Mouse (Mus musculus) macrophage (primary cell): Measurements from ENCODE around the gene Atxn1. TPM values are rescaled to one million over a fixed set of nuclear protein-coding genes. Genes with fewer than 3 reads are reported as not detected.

ENCODE experiments used
- H3K27ac ChIP-seq: fragments of 350-480 bp; formaldehyde crosslinking; 2 replicates; pipeline ENCODE4 v1.9.0; 2021
- H3K36me3 ChIP-seq: fragments of 350-480 bp; formaldehyde crosslinking; 2 replicates; pipeline ENCODE4 v1.9.0; 2021; ENCODE audit errors: inconsistent target
- H3K4me3 ChIP-seq: fragments of 350-480 bp; formaldehyde crosslinking; 2 replicates; pipeline ENCODE4 v1.9.0; 2021; ENCODE audit errors: inconsistent target
- H3K79me2 ChIP-seq: fragments of 350-480 bp; formaldehyde crosslinking; 2 replicates; pipeline ENCODE4 v1.9.0; 2021; ENCODE audit errors: inconsistent target
- WGBS: methylation state at CpG from one replicate; pipeline ENCODE4 v1.1.7; 2026; ENCODE audit warnings: inconsistent platforms; ENCODE audit not compliant: missing documents; 5-methylcytosine and 5-hydroxymethylcytosine counted together
- polyA plus RNA-seq: library from polyadenylated mRNA; stranded (reverse); fragments of 250-400 nt; gene quantifications from 3 replicates; pipeline ENCODE4 v1.2.4, GENCODE M21; 2018; ENCODE audit warnings: inconsistent platforms

The Atxn1 gene
- polyA plus RNA-seq, 1 experiment from 2014 or later: 10.8 TPM

DNA sequence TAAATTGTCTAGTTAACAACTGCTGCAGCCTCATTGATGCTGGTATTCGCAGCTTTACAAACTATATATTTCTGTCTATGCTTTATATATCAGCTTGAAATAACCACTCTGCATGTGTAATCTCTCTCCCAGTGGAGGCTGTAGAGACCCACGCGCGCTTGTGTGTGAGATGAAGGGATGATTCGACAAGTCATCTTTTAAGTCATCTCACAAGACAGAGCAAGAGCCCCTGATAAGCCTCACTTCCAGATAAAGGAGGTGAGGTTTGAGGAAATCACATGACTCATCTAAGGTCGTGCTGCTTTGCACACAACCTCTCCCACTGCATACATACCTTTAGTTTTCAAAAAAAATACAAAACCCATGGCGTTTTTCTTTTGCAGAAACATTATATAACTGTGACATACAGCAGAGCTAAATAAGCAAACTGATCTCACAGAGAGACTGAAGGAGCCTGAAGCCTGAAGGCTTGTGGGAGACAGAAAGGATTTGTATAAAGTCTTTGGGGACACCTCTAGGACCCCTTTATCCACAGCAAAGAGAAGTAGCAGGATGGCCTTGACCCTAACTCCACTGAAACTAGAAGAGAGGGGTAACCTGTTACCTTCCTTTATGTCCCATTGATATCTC lies 219.9 kb downstream of the Atxn1 start:
- Histone ChIP-seq H3K4me3 (no peak overlapping the region), H3K36me3 (no peaks in the 10 kb centered on the region), H3K79me2 (no peaks in the 10 kb centered on the region), H3K27ac (no peak overlapping the region)
- WGBS: 87% methylated on average over 7 of the region's 7 CpGs

GRCm38 (mm10) chr13:45743848-45744247 lies 221.0 kb downstream of the Atxn1 start:
- no peaks in the 10 kb centered on the region for H3K36me3 ChIP-seq
- H3K27ac ChIP-seq: no peak overlapping the region
- no peak overlapping the region for H3K4me3 ChIP-seq
- 94% methylated on average over 7 of the region's 7 CpGs for WGBS
- no peaks in the 10 kb centered on the region for H3K79me2 ChIP-seq

DNA sequence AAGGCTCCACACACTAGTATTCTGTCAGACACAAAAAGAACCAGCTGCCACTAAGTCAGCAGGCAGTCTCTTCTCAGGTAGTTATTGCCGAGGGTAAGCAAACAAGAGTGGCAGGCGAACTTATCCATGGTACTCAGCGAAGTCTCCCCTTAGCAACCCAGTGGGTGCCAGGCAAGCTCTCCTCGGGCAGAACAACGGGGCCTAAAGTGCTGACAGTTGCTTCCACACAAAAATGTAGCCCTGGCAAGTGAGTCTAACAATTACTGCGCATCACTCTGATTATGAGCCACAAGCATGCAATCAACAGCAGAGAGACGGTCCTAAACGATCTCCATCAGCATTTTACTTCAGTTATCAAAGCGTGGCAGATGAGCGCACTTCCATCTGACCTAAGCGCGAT lies 224.4 kb downstream of the Atxn1 start:
- Histone ChIP-seq H3K27ac (no peak overlapping the region), H3K4me3 (no peak overlapping the region), H3K36me3 (no peaks in the 10 kb centered on the region), H3K79me2 (no peaks in the 10 kb centered on the region)
- WGBS: 96% methylated on average over 12 of the region's 12 CpGs

GRCm38 (mm10) chr13:45736241-45736640 lies 228.6 kb downstream of the Atxn1 start:
- Histone ChIP-seq H3K79me2 (no peaks in the 10 kb centered on the region), H3K36me3 (peaks cover 14% of the 10 kb centered on the region; the same call in 1 of the 2 replicates), H3K27ac (no peak overlapping the region), H3K4me3 (no peak overlapping the region)
- 97% methylated on average over 4 of the region's 4 CpGs for WGBS

DNA sequence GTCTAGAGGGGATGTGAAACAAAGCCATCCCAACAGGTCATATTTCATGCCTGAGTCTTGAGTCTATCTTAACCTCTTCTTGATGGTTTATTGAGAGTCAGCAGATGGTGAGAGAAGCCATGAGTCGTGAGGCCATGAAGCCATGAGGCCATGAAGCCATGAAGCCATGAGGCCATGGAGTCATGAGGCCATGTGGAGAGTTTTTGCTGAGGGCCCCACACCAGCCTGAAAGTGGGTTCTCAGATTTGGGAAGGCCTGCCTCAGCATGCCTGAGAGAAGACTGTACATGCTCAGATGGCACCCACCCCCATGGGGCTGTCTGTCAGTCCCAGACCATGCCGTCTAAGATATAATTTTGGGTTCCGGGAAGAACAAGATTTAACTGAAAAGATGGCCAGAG lies 229.0 kb downstream of the Atxn1 start:
- WGBS: 95% methylated on average over 3 of the region's 3 CpGs
- H3K36me3 ChIP-seq: peaks cover 14% of the 10 kb centered on the region; the same call in 1 of the 2 replicates

GRCm38 (mm10) chr13:45734531-45734930 lies 230.3 kb downstream of the Atxn1 start:
- Histone ChIP-seq H3K36me3 (peaks cover 14% of the 10 kb centered on the region; the same call in 1 of the 2 replicates), H3K4me3 (no peak overlapping the region), H3K79me2 (no peaks in the 10 kb centered on the region), H3K27ac (no peak overlapping the region)
- WGBS: 94% methylated on average over 3 of the region's 3 CpGs

More for the DNA sequence above, 229.0 kb downstream of the Atxn1 start:
- H3K4me3 ChIP-seq: no peak overlapping the region
- H3K79me2 ChIP-seq: no peaks in the 10 kb centered on the region
- no peak overlapping the region for H3K27ac ChIP-seq

- Histone ChIP-seq H3K27ac (no peak overlapping the region), H3K36me3 (peaks cover 14% of the 10 kb centered on the region; the same call in 1 of the 2 replicates), H3K79me2 (no peaks in the 10 kb centered on the region), H3K4me3 (no peak overlapping the region)
- 90% methylated on average over 3 of the region's 6 CpGs for WGBS
Measured at GRCm38 (mm10) chr13:45732590-45732989, 232.2 kb downstream of the Atxn1 start.

DNA sequence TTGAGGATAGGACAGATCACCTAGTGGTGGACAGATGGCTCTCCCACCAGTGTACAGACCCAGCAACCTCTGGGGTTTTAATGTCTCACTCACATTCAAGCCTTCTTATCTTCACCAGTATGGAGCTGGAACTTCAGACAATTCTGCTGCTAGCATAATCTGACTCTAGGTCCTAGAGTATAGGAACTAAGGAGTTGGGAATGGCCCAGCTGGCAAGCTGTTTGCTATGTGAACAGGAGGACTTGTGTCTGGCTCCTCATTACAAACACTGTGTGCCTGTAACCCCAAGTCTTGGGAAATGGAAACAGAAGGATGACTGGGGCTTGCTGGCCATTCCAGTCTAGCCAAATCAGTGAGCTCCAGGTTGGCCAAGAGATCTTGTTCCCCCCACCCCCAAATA lies 237.9 kb downstream of the Atxn1 start:
- no peak overlapping the region for H3K4me3 ChIP-seq
- H3K36me3 ChIP-seq: no peaks in the 10 kb centered on the region

DNA sequence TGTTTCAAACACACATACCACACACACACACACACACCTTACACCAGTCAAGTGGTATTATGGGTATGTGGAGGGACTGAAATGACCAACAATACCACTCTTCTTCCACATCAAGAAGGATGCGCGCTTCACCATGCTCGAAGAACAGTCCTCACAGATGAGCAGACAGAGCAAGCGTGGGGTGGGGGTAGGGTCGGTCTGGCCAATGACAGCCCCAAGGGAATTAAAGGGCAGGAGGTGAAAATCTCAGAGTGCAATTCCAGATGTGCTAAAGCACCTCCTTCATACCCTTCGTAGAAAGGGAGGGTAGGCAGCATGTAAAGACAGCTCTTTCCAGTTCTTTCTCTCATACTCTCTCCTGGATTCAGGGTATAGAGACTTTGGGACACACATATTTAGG lies 238.6 kb downstream of the Atxn1 start:
- Histone ChIP-seq H3K79me2 (no peaks in the 10 kb centered on the region), H3K4me3 (no peak overlapping the region)
- 91% methylated on average over 6 of the region's 6 CpGs for WGBS

More for the DNA sequence above, 237.9 kb downstream of the Atxn1 start:
- Histone ChIP-seq H3K79me2 (no peaks in the 10 kb centered on the region), H3K27ac (no peak overlapping the region)

DNA sequence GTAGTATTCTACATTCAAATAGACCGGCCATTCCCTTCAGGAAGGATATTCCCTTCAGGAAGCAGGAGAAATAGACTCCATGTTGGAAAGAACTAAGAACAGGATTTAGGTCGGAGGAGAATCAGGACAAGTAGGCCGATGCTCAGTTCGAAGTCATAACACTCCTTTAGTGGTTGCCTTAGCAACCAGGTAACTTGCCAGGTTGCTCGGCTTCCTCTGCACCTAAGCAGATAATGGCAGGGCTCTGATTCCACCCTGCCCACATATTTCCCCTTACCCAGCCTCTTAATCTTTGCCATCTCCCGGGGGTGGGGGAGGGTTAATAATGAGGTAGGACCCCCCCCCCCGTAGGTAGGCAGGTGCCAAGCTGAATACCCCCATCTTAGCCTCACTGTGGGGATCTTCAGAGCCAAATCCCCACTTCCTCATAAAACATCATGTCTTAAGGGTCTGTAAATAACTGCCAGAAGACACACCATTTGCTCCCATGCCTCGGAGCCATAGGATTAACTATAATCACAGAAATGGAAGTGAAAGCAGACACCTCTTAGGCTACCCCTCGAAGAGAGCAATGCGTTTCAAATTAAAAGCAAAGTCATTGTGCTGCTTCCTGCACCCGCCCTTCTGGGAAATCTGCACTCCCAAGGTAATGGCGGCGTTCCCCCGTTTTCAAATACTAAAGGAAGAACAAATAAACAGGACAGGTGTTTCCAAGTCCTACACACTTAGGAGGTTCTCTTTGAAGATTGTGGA lies 240.1 kb downstream of the Atxn1 start:
- Histone ChIP-seq H3K79me2 (no peaks in the 10 kb centered on the region), H3K4me3 (no peak overlapping the region), H3K36me3 (no peaks in the 10 kb centered on the region), H3K27ac (no peak overlapping the region)
- WGBS: 70% methylated on average over 13 of the region's 14 CpGs

More for the DNA sequence above, 238.6 kb downstream of the Atxn1 start:
- no peak overlapping the region for H3K27ac ChIP-seq
- H3K36me3 ChIP-seq: no peaks in the 10 kb centered on the region

DNA sequence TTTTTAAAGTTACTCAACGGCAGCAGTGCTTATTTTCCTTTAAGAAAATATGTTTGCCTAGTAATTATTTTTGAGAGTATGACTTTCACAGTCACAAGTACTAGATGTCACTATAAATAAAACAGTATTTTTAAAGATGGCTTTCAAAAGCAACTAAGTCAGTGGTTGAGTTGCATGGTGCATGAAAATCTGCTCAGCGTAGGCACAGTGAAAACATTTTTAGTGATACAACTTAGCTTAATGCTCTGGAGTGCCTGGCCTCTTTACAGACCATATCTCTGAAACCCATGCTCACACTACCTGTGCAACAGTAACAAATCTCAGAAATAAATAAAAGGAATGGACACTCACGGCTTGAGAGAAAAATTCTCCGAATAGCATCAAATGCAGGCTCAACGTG lies 241.9 kb downstream of the Atxn1 start:
- no peak overlapping the region for H3K4me3 ChIP-seq
- H3K36me3 ChIP-seq: no peaks in the 10 kb centered on the region
- H3K79me2 ChIP-seq: no peaks in the 10 kb centered on the region
- WGBS: 99% methylated on average over 5 of the region's 5 CpGs
- H3K27ac ChIP-seq: no peak overlapping the region

DNA sequence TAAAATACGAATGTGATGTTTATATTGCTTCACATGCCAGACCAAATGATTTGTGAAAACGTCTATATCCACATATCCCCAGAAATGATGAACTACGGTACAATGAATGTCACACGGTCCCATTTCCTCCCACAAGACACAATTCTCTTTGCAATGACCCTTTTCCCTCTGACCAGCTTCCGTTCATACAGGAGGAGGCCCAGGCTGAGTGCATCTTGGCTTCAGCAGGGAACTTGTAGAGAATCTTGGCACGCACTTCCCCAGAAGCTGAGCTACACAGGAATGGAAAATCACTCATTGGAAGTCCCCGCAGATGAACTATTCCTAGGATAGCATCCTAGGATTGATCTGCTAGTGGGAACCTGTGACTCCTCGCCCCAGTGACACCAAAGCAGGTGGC lies 243.2 kb downstream of the Atxn1 start:
- H3K36me3 ChIP-seq: no peaks in the 10 kb centered on the region
- H3K4me3 ChIP-seq: no peak overlapping the region
- H3K79me2 ChIP-seq: no peaks in the 10 kb centered on the region
- H3K27ac ChIP-seq: no peak overlapping the region
- WGBS: 95% methylated on average over 8 of the region's 8 CpGs

- no peak overlapping the region for H3K4me3 ChIP-seq
- no peaks in the 10 kb centered on the region for H3K36me3 ChIP-seq
- 88% methylated on average over 3 of the region's 3 CpGs for whole genome bisulfite sequencing
- no peak overlapping the region for H3K27ac ChIP-seq
- no peaks in the 10 kb centered on the region for H3K79me2 ChIP-seq
Measured at GRCm38 (mm10) chr13:45718850-45719249, 246.0 kb downstream of the Atxn1 start.

- no peak overlapping the region for H3K4me3 ChIP-seq
- 54% methylated on average over 7 of the region's 7 CpGs for WGBS
- no peaks in the 10 kb centered on the region for H3K79me2 ChIP-seq
- no peaks in the 10 kb centered on the region for H3K36me3 ChIP-seq
- no peak overlapping the region for H3K27ac ChIP-seq
Measured at GRCm38 (mm10) chr13:45715583-45716180, 249.1 kb downstream of the Atxn1 start.

DNA sequence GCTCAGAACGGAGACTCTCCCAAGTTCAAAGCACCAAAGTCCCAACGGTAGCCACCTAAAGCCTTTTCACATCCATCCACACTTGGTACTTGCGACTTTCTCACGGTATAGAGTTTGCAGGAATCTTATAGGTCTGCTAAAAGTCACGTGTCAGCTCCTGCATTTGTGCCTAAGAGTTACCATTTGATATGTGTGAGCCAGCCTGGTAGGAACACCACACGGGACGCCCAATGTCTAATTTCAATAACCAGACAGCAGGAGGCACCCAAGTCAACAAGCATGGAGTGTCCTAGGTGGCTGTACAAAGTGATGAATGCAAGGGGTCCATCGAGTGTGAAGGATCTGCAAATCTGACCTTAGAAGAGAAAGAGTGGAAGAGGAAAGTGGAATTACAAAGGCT lies 254.8 kb downstream of the Atxn1 start:
- no peaks in the 10 kb centered on the region for H3K79me2 ChIP-seq
- no peaks in the 10 kb centered on the region for H3K36me3 ChIP-seq
- WGBS: 96% methylated on average over 8 of the region's 8 CpGs
- no peak overlapping the region for H3K4me3 ChIP-seq
- no peak overlapping the region for H3K27ac ChIP-seq
